Mouse (Mus musculus) C2C12 (cell line): Measurements from ENCODE around the gene Srsf9. TPM values are rescaled to one million over a fixed set of nuclear protein-coding genes. Genes with fewer than 3 reads are reported as not detected.

Experiments used
- H3K27me3 ChIP-seq: one replicate; pipeline ENCODE4 v1.6.1; 2011; ENCODE audit not compliant: control insufficient read depth, insufficient read depth, insufficient read length
- H3K36me3 ChIP-seq: one replicate; pipeline ENCODE4 v1.6.1; 2011; ENCODE audit not compliant: control insufficient read depth, insufficient read depth
- H3K4me3 ChIP-seq: one replicate; pipeline ENCODE4 v1.5.1; 2011; ENCODE audit warnings: mild to moderate bottlenecking, control low read depth; ENCODE audit not compliant: poor library complexity, insufficient read depth, severe bottlenecking
- H3K79me2 ChIP-seq: one replicate; pipeline ENCODE4 v1.6.1; 2011; ENCODE audit not compliant: control insufficient read depth, insufficient read depth
- H3K79me3 ChIP-seq: one replicate; pipeline ENCODE4 v1.6.1; 2011; ENCODE audit warnings: low read depth, control low read depth
- H3ac ChIP-seq: one replicate; pipeline ENCODE3; 2011; ENCODE audit warnings: low read depth; ENCODE audit not compliant: control insufficient read depth, insufficient read length
- CEBPB ChIP-seq: IDR thresholded peaks from one replicate; pipeline ENCODE4 v1.6.1; 2011; ENCODE audit warnings: low read depth, mild to moderate bottlenecking, control low read depth, moderate library complexity
- CTCF ChIP-seq: IDR thresholded peaks from one replicate; pipeline ENCODE4 v1.5.1; 2011; ENCODE audit not compliant: control insufficient read depth, insufficient read depth, insufficient read length
- FOSL1 ChIP-seq: IDR thresholded peaks from one replicate; pipeline ENCODE4 v1.8.0; 2011; ENCODE audit warnings: mild to moderate bottlenecking, low read length; ENCODE audit not compliant: poor library complexity, insufficient read depth, severe bottlenecking
- MAX ChIP-seq: IDR thresholded peaks from one replicate; pipeline ENCODE4 v1.6.1; 2011; ENCODE audit warnings: mild to moderate bottlenecking, control low read depth
- MYOD1 ChIP-seq: IDR thresholded peaks from one replicate; pipeline ENCODE4 v1.6.1; 2011; ENCODE audit warnings: low read depth; ENCODE audit not compliant: control insufficient read depth, insufficient read length
- MYOG ChIP-seq: IDR thresholded peaks from one replicate; pipeline ENCODE4 v1.6.1; 2011; ENCODE audit not compliant: control insufficient read depth, insufficient read length; ENCODE audit errors: extremely low read depth
- USF1 ChIP-seq: IDR thresholded peaks from one replicate; pipeline ENCODE4 v1.6.1; 2011; ENCODE audit warnings: low read depth, mild to moderate bottlenecking, control low read depth, moderate library complexity
- polyA plus RNA-seq: library from polyadenylated mRNA; unstranded; fragments of >200 nt; fragmentation: generic; extraction: Trizol; gene quantifications from one replicate; pipeline ENCODE4 v1.2.1, GENCODE M21; 2012; ENCODE audit warnings: missing spikeins

The Srsf9 gene
- polyA plus RNA-seq, 1 experiment: 113 TPM

DNA sequence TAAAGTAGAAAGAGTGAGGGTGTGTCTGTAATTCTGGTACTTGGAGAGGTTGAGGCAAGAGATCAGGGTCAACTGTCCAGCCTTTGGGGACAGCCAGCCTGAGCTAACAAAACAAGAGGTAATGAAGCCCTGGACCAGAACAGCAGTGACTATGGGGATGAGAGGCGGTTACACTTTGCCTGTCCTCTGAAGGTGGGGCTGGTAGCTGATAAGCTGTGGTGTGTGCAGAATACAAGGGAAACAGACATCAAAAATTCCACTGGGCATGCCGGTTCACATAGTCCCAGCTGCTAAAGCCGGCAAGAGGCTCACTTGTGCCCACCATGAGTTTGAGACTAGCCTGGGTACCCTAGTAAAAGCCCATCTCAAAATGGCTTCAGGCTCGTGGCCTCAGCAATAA is 14.6 kb upstream of the Srsf9 start:
- Histone ChIP-seq H3K79me3 (no peaks in the 10 kb centered on the region), H3K79me2 (no peaks in the 10 kb centered on the region), H3K27me3 (peaks cover 6% of the 10 kb centered on the region), H3K36me3 (no peaks in the 10 kb centered on the region), H3K4me3 (no peak overlapping the region), H3ac (no peak overlapping the region)
- no peak for TF ChIP-seq CEBPB
- TF ChIP-seq USF1: no peak
- no peak for TF ChIP-seq MAX
- no peak for TF ChIP-seq MYOD1
- TF ChIP-seq MYOG: no peak
- no peak for TF ChIP-seq CTCF
- TF ChIP-seq FOSL1: no peak

DNA sequence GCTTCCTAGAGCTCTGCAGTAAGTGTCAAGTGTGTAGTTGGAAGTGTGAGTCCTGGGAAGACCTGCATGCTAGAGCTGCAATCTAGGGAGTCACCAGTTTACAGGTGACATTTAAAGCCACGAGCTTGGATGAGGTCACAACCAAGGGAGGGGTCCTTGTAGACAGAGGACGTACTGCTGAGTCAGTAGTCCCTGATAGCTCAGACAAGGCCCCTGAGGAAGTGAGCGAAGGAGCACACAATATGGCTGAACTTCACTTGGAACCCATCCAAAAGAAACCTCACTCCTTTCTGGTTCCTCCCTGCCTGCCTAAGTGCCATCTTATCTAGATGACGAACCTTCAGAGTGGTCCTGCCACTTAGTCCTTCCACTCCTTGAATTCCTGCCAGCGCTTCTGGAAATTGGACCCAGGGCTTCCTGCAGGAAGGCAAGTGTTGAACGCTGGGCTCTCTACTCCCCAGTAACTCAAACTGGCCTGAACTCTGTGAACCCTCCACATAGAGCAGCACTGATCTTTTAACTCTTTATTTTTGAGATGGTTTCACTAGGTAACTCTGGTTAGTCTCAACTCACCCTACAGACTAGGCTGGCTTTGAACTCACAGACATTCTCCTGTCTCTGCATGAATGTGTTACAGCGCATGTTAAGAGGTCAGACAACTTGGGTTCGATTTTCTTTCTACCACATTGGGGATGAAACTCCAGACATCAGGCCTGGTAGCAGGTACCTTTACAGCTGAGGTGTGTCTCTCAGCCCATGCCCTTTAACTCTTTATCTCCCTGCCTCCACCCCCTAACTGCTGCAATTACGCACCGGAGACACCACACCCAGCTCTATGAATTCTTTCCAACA is 13.9 kb upstream of the Srsf9 start:
- Histone ChIP-seq H3K4me3 (no peak overlapping the region), H3K79me3 (no peaks in the 10 kb centered on the region)

GRCm38 (mm10) chr5:115313668-115313943 is 13.4 kb upstream of the Srsf9 start:
- no peak overlapping the region for H3K4me3 ChIP-seq
- TF ChIP-seq CEBPB: no peak
- no peak for TF ChIP-seq FOSL1
- no peak for TF ChIP-seq MAX
- no peak for TF ChIP-seq MYOG
- H3K27me3 ChIP-seq: peaks cover 3% of the 10 kb centered on the region

More for the DNA sequence above, 13.9 kb upstream of the Srsf9 start:
- TF ChIP-seq MYOG (no peak), CEBPB (no peak), CTCF (no peak), MAX (no peak), USF1 (no peak), MYOD1 (no peak), FOSL1 (no peak)
- Histone ChIP-seq H3ac (no peak overlapping the region), H3K27me3 (peaks cover 6% of the 10 kb centered on the region), H3K79me2 (no peaks in the 10 kb centered on the region), H3K36me3 (no peaks in the 10 kb centered on the region)

DNA sequence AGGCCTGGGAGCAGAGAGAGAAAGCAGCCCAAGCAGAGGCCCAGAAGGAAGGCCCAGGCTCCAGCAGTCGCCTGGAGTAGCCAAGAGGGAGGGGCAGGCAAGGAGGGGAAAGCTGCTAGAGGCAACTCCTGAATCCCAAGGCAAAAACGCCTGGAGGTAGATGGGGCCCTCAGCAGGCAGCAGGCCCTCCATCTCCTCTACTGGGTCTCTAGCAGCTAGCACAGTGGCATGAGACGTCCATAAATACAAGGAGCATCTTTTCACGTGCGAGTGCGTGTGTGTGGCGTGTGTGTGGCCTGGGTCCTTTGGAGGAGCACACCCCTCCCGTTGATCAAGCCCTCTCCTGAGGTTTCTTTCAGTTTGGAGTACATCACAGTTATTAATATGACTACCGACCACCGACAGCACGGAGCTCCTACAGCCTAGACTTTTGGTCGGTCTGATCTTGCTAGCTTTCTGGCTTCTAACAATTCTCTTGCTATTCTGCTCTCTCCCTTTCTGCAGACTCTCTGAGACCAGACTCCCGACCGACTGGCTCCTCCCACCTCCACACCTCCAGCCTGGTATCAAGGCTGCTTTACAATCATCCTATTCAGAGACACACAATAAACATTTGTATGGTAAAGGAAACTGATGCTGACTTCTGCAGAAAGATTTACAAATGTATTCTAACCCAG is 9.9 kb upstream of the Srsf9 start:
- TF ChIP-seq CEBPB: no peak
- TF ChIP-seq FOSL1: no peak
- no peak for TF ChIP-seq CTCF
- no peak for TF ChIP-seq MAX
- no peak for TF ChIP-seq USF1
- no peak for TF ChIP-seq MYOG
- no peak for TF ChIP-seq MYOD1
- Histone ChIP-seq H3K79me3 (no peaks in the 10 kb centered on the region), H3K79me2 (no peaks in the 10 kb centered on the region), H3K27me3 (no peaks in the 10 kb centered on the region), H3K4me3 (no peak overlapping the region), H3ac (no peak overlapping the region), H3K36me3 (no peaks in the 10 kb centered on the region)

More at GRCm38 (mm10) chr5:115313668-115313943, 13.4 kb upstream of the Srsf9 start:
- Histone ChIP-seq H3K36me3 (no peaks in the 10 kb centered on the region), H3K79me2 (no peaks in the 10 kb centered on the region), H3ac (no peak overlapping the region), H3K79me3 (no peaks in the 10 kb centered on the region)

GRCm38 (mm10) chr5:115317645-115318328 is 9.2 kb upstream of the Srsf9 start:
- Histone ChIP-seq H3K79me2 (no peaks in the 10 kb centered on the region), H3K36me3 (no peaks in the 10 kb centered on the region), H3K79me3 (no peaks in the 10 kb centered on the region), H3ac (no peak overlapping the region), H3K4me3 (no peak overlapping the region), H3K27me3 (no peaks in the 10 kb centered on the region)
- TF ChIP-seq MYOD1 (no peak), FOSL1 (no peak), MYOG (no peak), CTCF (no peak), CEBPB (no peak), USF1 (no peak), MAX (no peak)
